Mouse (Mus musculus) thymus, adult 2 months (tissue): ENCODE measurements around the gene Olfr311.
A peak's percentile ranks its signal among the peaks of the same experiment; 100 is the strongest.

Experiments
- CTCF ChIP-seq: fragments of 200-500 bp; IDR thresholded peaks from 2 replicates; pipeline ENCODE4 v1.5.1; 2012; ENCODE audit warnings: mild to moderate bottlenecking, control low read depth, low read length, moderate library complexity, borderline replicate concordance; ENCODE audit not compliant: control insufficient read depth, poor library complexity, insufficient read depth; ENCODE audit errors: extremely low read depth
- POLR2A ChIP-seq: fragments of 200-500 bp; IDR thresholded peaks from 2 replicates; pipeline ENCODE4 v1.6.1; 2012; ENCODE audit warnings: mild to moderate bottlenecking, low read length, control low read depth, moderate library complexity; ENCODE audit not compliant: control insufficient read depth, poor library complexity, insufficient read depth; ENCODE audit errors: extremely low read depth

GRCm38 (mm10) chr11:58846919-58847461 is 7.9 kb downstream of the Olfr311 start, which contains the start of gene Gm12258:
- TF ChIP-seq CTCF (no peak), POLR2A (peak; percentile 82)
